Mouse (Mus musculus): ENCODE results near the gene Lhcgr. TPM values are rescaled to one million over a fixed set of nuclear protein-coding genes. Genes with fewer than 3 reads are reported as not detected.
"Not testable (repeated sequence)": the region's sequence is repeated elsewhere in the genome, so short reads cannot be mapped to it uniquely, and the experiment has no call there.

Lhcgr gene
- polyA plus RNA-seq (2012; ENCODE audit: insufficient read depth, insufficient read length, missing spikeins), result not detected in 2 replicates

- no peaks in the 10 kb centered on the region for H3K4me1 ChIP-seq (ENCODE audit: control insufficient read depth, insufficient read depth, low read length)
- TF ChIP-seq CTCF (IDR thresholded peaks at IDR 0.05; ENCODE audit: low read depth, low read length), result no peak
- TF ChIP-seq POLR2A (IDR thresholded peaks at IDR 0.05; ENCODE audit: borderline replicate concordance, low read depth, low read length), result no peak
- no peak within 1 kb of the TSS for H3K4me3 ChIP-seq (ENCODE audit: insufficient read depth, low read length)
Observed at GRCm38 (mm10) chr17:88791440-88792152, at the start of gene Lhcgr. Gene Lhcgr (minus strand): TSS chr17:88791990.

GRCm38 (mm10) chr17:88817601-88818000, 25.8 kb upstream of the Lhcgr start:
- no peak overlapping the region for H3K4me3 ChIP-seq (ENCODE audit: insufficient read depth, low read length)
- H3K4me1 ChIP-seq (ENCODE audit: control insufficient read depth, insufficient read depth, low read length), result no peaks in the 10 kb centered on the region
- no peak for TF ChIP-seq POLR2A (IDR thresholded peaks at IDR 0.05; ENCODE audit: borderline replicate concordance, low read depth, low read length)
- no peak for TF ChIP-seq CTCF (IDR thresholded peaks at IDR 0.05; ENCODE audit: low read depth, low read length)
- H3K27ac ChIP-seq (ENCODE audit: insufficient read depth, low read depth, low read length), result no peak overlapping the region

More at GRCm38 (mm10) chr17:88791440-88792152, at the start of gene Lhcgr:
- no peak within 1 kb of the TSS for H3K27ac ChIP-seq (ENCODE audit: insufficient read depth, low read depth, low read length)

GRCm38 (mm10) chr17:88812943-88813342, 21.2 kb upstream of the Lhcgr start:
- H3K4me3 ChIP-seq (ENCODE audit: insufficient read depth, low read length); H3K27ac ChIP-seq (ENCODE audit: insufficient read depth, low read depth, low read length); H3K4me1 ChIP-seq (ENCODE audit: control insufficient read depth, insufficient read depth, low read length): not testable (repeated sequence)

- Histone ChIP-seq H3K4me1 (ENCODE audit: control insufficient read depth, insufficient read depth, low read length) (no peaks in the 10 kb centered on the region), H3K27ac (ENCODE audit: insufficient read depth, low read depth, low read length) (no peak overlapping the region), H3K4me3 (ENCODE audit: insufficient read depth, low read length) (no peak overlapping the region)
- TF ChIP-seq POLR2A (IDR thresholded peaks at IDR 0.05; ENCODE audit: borderline replicate concordance, low read depth, low read length) (no peak), CTCF (IDR thresholded peaks at IDR 0.05; ENCODE audit: low read depth, low read length) (no peak)
Observed at GRCm38 (mm10) chr17:88810807-88811206, 19.0 kb upstream of the Lhcgr start.

- no peak overlapping the region for H3K27ac ChIP-seq (ENCODE audit: insufficient read depth, low read depth, low read length)
- H3K4me1 ChIP-seq (ENCODE audit: control insufficient read depth, insufficient read depth, low read length), result no peaks in the 10 kb centered on the region
- no peak overlapping the region for H3K4me3 ChIP-seq (ENCODE audit: insufficient read depth, low read length)
- TF ChIP-seq POLR2A (IDR thresholded peaks at IDR 0.05; ENCODE audit: borderline replicate concordance, low read depth, low read length) (no peak), CTCF (IDR thresholded peaks at IDR 0.05; ENCODE audit: low read depth, low read length) (no peak)
Observed at GRCm38 (mm10) chr17:88806421-88806820, 14.6 kb upstream of the Lhcgr start.

- TF ChIP-seq POLR2A (IDR thresholded peaks at IDR 0.05; ENCODE audit: borderline replicate concordance, low read depth, low read length) (no peak), CTCF (IDR thresholded peaks at IDR 0.05; ENCODE audit: low read depth, low read length) (no peak)
Observed at GRCm38 (mm10) chr17:88803441-88803840, 11.7 kb upstream of the Lhcgr start.

GRCm38 (mm10) chr17:88790680-88791079, 1.1 kb downstream of the Lhcgr start:
- TF ChIP-seq POLR2A (IDR thresholded peaks at IDR 0.05; ENCODE audit: borderline replicate concordance, low read depth, low read length) (no peak), CTCF (IDR thresholded peaks at IDR 0.05; ENCODE audit: low read depth, low read length) (no peak)
- Histone ChIP-seq H3K27ac (ENCODE audit: insufficient read depth, low read depth, low read length) (no peak overlapping the region), H3K4me1 (ENCODE audit: control insufficient read depth, insufficient read depth, low read length) (no peaks in the 10 kb centered on the region), H3K4me3 (ENCODE audit: insufficient read depth, low read length) (no peak overlapping the region)

More at GRCm38 (mm10) chr17:88803441-88803840, 11.7 kb upstream of the Lhcgr start:
- H3K4me3 ChIP-seq (ENCODE audit: insufficient read depth, low read length), result no peak overlapping the region
- H3K4me1 ChIP-seq (ENCODE audit: control insufficient read depth, insufficient read depth, low read length), result no peaks in the 10 kb centered on the region
- no peak overlapping the region for H3K27ac ChIP-seq (ENCODE audit: insufficient read depth, low read depth, low read length)

- no peak overlapping the region for H3K27ac ChIP-seq (ENCODE audit: insufficient read depth, low read depth, low read length)
- H3K4me3 ChIP-seq (ENCODE audit: insufficient read depth, low read length), result no peak overlapping the region
- H3K4me1 ChIP-seq (ENCODE audit: control insufficient read depth, insufficient read depth, low read length), result no peaks in the 10 kb centered on the region
- TF ChIP-seq POLR2A (IDR thresholded peaks at IDR 0.05; ENCODE audit: borderline replicate concordance, low read depth, low read length) (no peak), CTCF (IDR thresholded peaks at IDR 0.05; ENCODE audit: low read depth, low read length) (no peak)
Observed at GRCm38 (mm10) chr17:88788392-88788791, 3.4 kb downstream of the Lhcgr start.

- no peak overlapping the region for H3K4me3 ChIP-seq (ENCODE audit: insufficient read depth, low read length)
- H3K4me1 ChIP-seq (ENCODE audit: control insufficient read depth, insufficient read depth, low read length), result no peaks in the 10 kb centered on the region
- H3K27ac ChIP-seq (ENCODE audit: insufficient read depth, low read depth, low read length), result no peak overlapping the region
- TF ChIP-seq POLR2A (IDR thresholded peaks at IDR 0.05; ENCODE audit: borderline replicate concordance, low read depth, low read length), result no peak
Observed at GRCm38 (mm10) chr17:88786881-88787280, 4.9 kb downstream of the Lhcgr start.

- H3K27ac ChIP-seq (ENCODE audit: insufficient read depth, low read depth, low read length), result no peak overlapping the region
- no peaks in the 10 kb centered on the region for H3K4me1 ChIP-seq (ENCODE audit: control insufficient read depth, insufficient read depth, low read length)
- no peak overlapping the region for H3K4me3 ChIP-seq (ENCODE audit: insufficient read depth, low read length)
- TF ChIP-seq CTCF (IDR thresholded peaks at IDR 0.05; ENCODE audit: low read depth, low read length), result no peak
- TF ChIP-seq POLR2A (IDR thresholded peaks at IDR 0.05; ENCODE audit: borderline replicate concordance, low read depth, low read length), result no peak
Observed at GRCm38 (mm10) chr17:88786385-88786784, 5.4 kb downstream of the Lhcgr start.
